Mouse (Mus musculus) kidney, embryonic 14.5 days (tissue): ENCODE results near the gene Cbx5. TPM values are rescaled to one million over a fixed set of nuclear protein-coding genes. Genes with fewer than 3 reads are reported as not detected.

Experiments used
- ATAC-seq: fragments of 200-750 bp; cut with Nextera tagmentation; 2 replicates; pipeline ENCODE4 v1.8.0; 2017; ENCODE audit warnings: moderate number of reproducible peaks, mild to moderate bottlenecking, moderate TSS enrichment, moderate library complexity; ENCODE audit not compliant: low FRiP score, low TSS enrichment
- H3K27ac ChIP-seq: fragments of 300-500 bp; sonication (generic); 2 replicates; pipeline ENCODE4 v1.5.1; 2014; ENCODE audit warnings: low read depth, mild to moderate bottlenecking, low read length, moderate library complexity, mixed read lengths
- H3K27me3 ChIP-seq: fragments of 300-500 bp; sonication (generic); 2 replicates; pipeline ENCODE4 v1.6.1; 2014; ENCODE audit warnings: mild to moderate bottlenecking, low read length; ENCODE audit not compliant: control insufficient read depth, insufficient read depth
- H3K36me3 ChIP-seq: fragments of 300-500 bp; sonication (generic); 2 replicates; pipeline ENCODE4 v1.6.1; 2014; ENCODE audit warnings: low read length, mixed read lengths; ENCODE audit not compliant: control insufficient read depth, insufficient read depth
- H3K4me1 ChIP-seq: fragments of 300-500 bp; sonication (generic); 2 replicates; pipeline ENCODE4 v1.6.1; 2014; ENCODE audit warnings: low read length, mixed read lengths; ENCODE audit not compliant: control insufficient read depth, insufficient read depth
- H3K4me2 ChIP-seq: fragments of 300-500 bp; sonication (generic); replicated peaks from 2 replicates; pipeline ENCODE4 v1.6.1; 2014; ENCODE audit warnings: low read depth, mild to moderate bottlenecking, low read length
- H3K4me3 ChIP-seq: fragments of 300-500 bp; sonication (generic); 2 replicates; pipeline ENCODE4 v1.5.1; 2014; ENCODE audit warnings: mild to moderate bottlenecking, low read length
- H3K9ac ChIP-seq: fragments of 300-500 bp; sonication (generic); 2 replicates; pipeline ENCODE4 v1.6.1; 2014; ENCODE audit warnings: low read depth, mild to moderate bottlenecking, low read length, moderate library complexity
- H3K9me3 ChIP-seq: fragments of 300-500 bp; sonication (generic); 2 replicates; pipeline ENCODE4 v1.6.1; 2016; ENCODE audit warnings: low read length; ENCODE audit not compliant: control insufficient read depth
- WGBS: fragments of 180-500 bp; shearing (Covaris S2); extraction: QIAGEN DNeasy Blood & Tissue Kit; methylation state at CpG from one replicate; pipeline ENCODE4 v1.1.7; 2014; 5-methylcytosine and 5-hydroxymethylcytosine counted together
- polyA plus RNA-seq: library from polyadenylated mRNA; unstranded; fragments of >200 nt; fragmentation: Nextera tagmentation; extraction: Ambion mirVana; gene quantifications from 2 replicates; pipeline ENCODE4 v1.2.1, GENCODE M21; 2014

Cbx5 gene
- polyA plus RNA-seq, 1 experiment from 2014 or later, result 161 TPM

GRCm38 (mm10) chr15:103185462-103186198, 54.0 kb downstream of the Cbx5 start:
- Histone ChIP-seq H3K4me2 (no peak overlapping the region), H3K4me3 (no peak overlapping the region), H3K9me3 (no peaks in the 10 kb centered on the region), H3K4me1 (peaks cover 17% of the 10 kb centered on the region), H3K27me3 (no peaks in the 10 kb centered on the region), H3K27ac (no peak overlapping the region), H3K36me3 (no peaks in the 10 kb centered on the region), H3K9ac (no peak overlapping the region; the same call in 1 of the 2 replicates)
- no peak for ATAC-seq
- 50% methylated on average over 19 of the region's 19 CpGs for WGBS

- ATAC-seq, result peak; percentile 30; the same call in 1 of the 2 replicates
- no peak overlapping the region for H3K27ac ChIP-seq
- 10% methylated on average over 25 of the region's 25 CpGs for WGBS
Measured at GRCm38 (mm10) chr15:103183651-103184610, 55.7 kb downstream of the Cbx5 start.

GRCm38 (mm10) chr15:103183135-103183534, 56.5 kb downstream of the Cbx5 start:
- Histone ChIP-seq H3K4me3 (peak overlapping the region; percentile 33), H3K9ac (peak overlapping the region; percentile 37; the same call in 1 of the 2 replicates)
- WGBS, result under 1% methylated on average over 21 of the region's 21 CpGs

More at GRCm38 (mm10) chr15:103183651-103184610, 55.7 kb downstream of the Cbx5 start:
- H3K36me3 ChIP-seq, result no peaks in the 10 kb centered on the region
- peak overlapping the region; percentile 33 for H3K4me3 ChIP-seq
- peak overlapping the region; percentile 44; the same call in 1 of the 2 replicates for H3K9ac ChIP-seq
- peak overlapping the region; percentile 76 for H3K4me2 ChIP-seq
- no peaks in the 10 kb centered on the region for H3K9me3 ChIP-seq
- no peaks in the 10 kb centered on the region for H3K27me3 ChIP-seq
- peaks cover 23% of the 10 kb centered on the region for H3K4me1 ChIP-seq

GRCm38 (mm10) chr15:103182166-103182790, 57.3 kb downstream of the Cbx5 start:
- WGBS, result under 1% methylated on average over 32 of the region's 48 CpGs
- Histone ChIP-seq H3K27me3 (peaks cover 3% of the 10 kb centered on the region; the same call in 1 of the 2 replicates), H3K36me3 (no peaks in the 10 kb centered on the region), H3K27ac (no peak overlapping the region), H3K4me2 (peak overlapping the region; percentile 76), H3K9ac (peak overlapping the region; percentile 40; the same call in 1 of the 2 replicates), H3K4me3 (peak overlapping the region; percentile 33), H3K9me3 (no peaks in the 10 kb centered on the region), H3K4me1 (peaks cover 39% of the 10 kb centered on the region)
- ATAC-seq, result peak; percentile 45

More at GRCm38 (mm10) chr15:103183135-103183534, 56.5 kb downstream of the Cbx5 start:
- Histone ChIP-seq H3K9me3 (no peaks in the 10 kb centered on the region), H3K4me1 (peaks cover 30% of the 10 kb centered on the region), H3K4me2 (peak overlapping the region; percentile 76), H3K36me3 (no peaks in the 10 kb centered on the region), H3K27me3 (no peaks in the 10 kb centered on the region), H3K27ac (no peak overlapping the region)
- ATAC-seq, result peak; percentile 40

- H3K9me3 ChIP-seq, result no peaks in the 10 kb centered on the region
- H3K9ac ChIP-seq, result no peak overlapping the region
- no peak overlapping the region for H3K4me2 ChIP-seq
- H3K4me1 ChIP-seq, result peaks cover 49% of the 10 kb centered on the region
- peaks cover 3% of the 10 kb centered on the region; the same call in 1 of the 2 replicates for H3K27me3 ChIP-seq
- H3K27ac ChIP-seq, result no peak overlapping the region
- no peak overlapping the region for H3K4me3 ChIP-seq
- ATAC-seq, result no peak
- H3K36me3 ChIP-seq, result no peaks in the 10 kb centered on the region
Measured at GRCm38 (mm10) chr15:103180406-103180805, 59.2 kb downstream of the Cbx5 start.

GRCm38 (mm10) chr15:103178767-103179166, 60.8 kb downstream of the Cbx5 start:
- no peak overlapping the region for H3K4me2 ChIP-seq
- WGBS, result 75% methylated on average over 1 of the region's 1 CpGs
- peaks cover 48% of the 10 kb centered on the region for H3K4me1 ChIP-seq
- no peaks in the 10 kb centered on the region for H3K36me3 ChIP-seq
- peaks cover 9% of the 10 kb centered on the region; the same call in 1 of the 2 replicates for H3K27me3 ChIP-seq
- no peak overlapping the region for H3K4me3 ChIP-seq
- no peak for ATAC-seq
- H3K9me3 ChIP-seq, result no peaks in the 10 kb centered on the region
- H3K9ac ChIP-seq, result no peak overlapping the region
- no peak overlapping the region for H3K27ac ChIP-seq

GRCm38 (mm10) chr15:103178137-103178536, 61.5 kb downstream of the Cbx5 start:
- Histone ChIP-seq H3K9me3 (no peaks in the 10 kb centered on the region), H3K36me3 (no peaks in the 10 kb centered on the region), H3K4me2 (peak overlapping the region; percentile 36; the same call in 1 of the 2 replicates), H3K4me1 (peaks cover 42% of the 10 kb centered on the region), H3K27me3 (peaks cover 12% of the 10 kb centered on the region; the same call in 1 of the 2 replicates), H3K9ac (peak overlapping the region; percentile 31; the same call in 1 of the 2 replicates), H3K27ac (peak overlapping the region; percentile 69; the same call in 1 of the 2 replicates), H3K4me3 (no peak overlapping the region)
- WGBS, result 8% methylated on average over 12 of the region's 12 CpGs
- ATAC-seq, result no peak

GRCm38 (mm10) chr15:103177611-103178041, 62.0 kb downstream of the Cbx5 start:
- H3K9ac ChIP-seq, result peak overlapping the region; percentile 31; the same call in 1 of the 2 replicates
- peaks cover 14% of the 10 kb centered on the region; the same call in 1 of the 2 replicates for H3K27me3 ChIP-seq
- peak overlapping the region; percentile 69 for H3K27ac ChIP-seq
- H3K4me3 ChIP-seq, result peak overlapping the region; percentile 7; the same call in 1 of the 2 replicates
- H3K4me2 ChIP-seq, result peak overlapping the region; percentile 36
- 2% methylated on average over 12 of the region's 12 CpGs for WGBS
- peak; percentile 61 for ATAC-seq
- no peaks in the 10 kb centered on the region for H3K36me3 ChIP-seq
- peaks cover 38% of the 10 kb centered on the region for H3K4me1 ChIP-seq
- no peaks in the 10 kb centered on the region for H3K9me3 ChIP-seq
